Mouse (Mus musculus) brain, embryonic 14.5 days (tissue): ENCODE measurements at regions not wholly inside any gene's neighbourhood (a gene's known extent, or its start where the extent isn't known, plus 50 kb on each side); places are given as distances from the start of the nearest gene placed in this dataset.

Experiments used
- CTCF ChIP-seq: fragments of 200-500 bp; IDR thresholded peaks from 2 replicates; pipeline ENCODE4 v1.5.1; 2012; ENCODE audit warnings: inconsistent platforms, mild to moderate bottlenecking, moderate library complexity, borderline replicate concordance; ENCODE audit not compliant: insufficient read depth, insufficient read length; ENCODE audit errors: extremely low read depth
- POLR2A ChIP-seq: fragments of 200-500 bp; IDR thresholded peaks from 2 replicates; pipeline ENCODE4 v1.6.1; 2012; ENCODE audit warnings: mild to moderate bottlenecking, inconsistent platforms, borderline replicate concordance; ENCODE audit not compliant: poor library complexity, insufficient read depth, insufficient read length, severe bottlenecking; ENCODE audit errors: extremely low read depth

- TF ChIP-seq CTCF (no peak), POLR2A (no peak)
Observed at GRCm38 (mm10) chr4:33675044-33675443, 249.3 kb upstream of the Cnr1 start.
